ENCODE assay signal across 16 mouse cellular contexts in genomic region chr16:31755053-31755452, GRCm38 (mm10).
DNase-seq lines count a peak whose midpoint lies in the region; ATAC-seq lines count a peak whose summit lies in the region.
"Had no signal": no experiment of that assay in that cellular context is flagged by ENCODE, and none has a peak within 500 bp of the region (broad histone marks: within the 10 kb centered on the region; RNA-seq: fewer than 3 reads in every experiment).

No protein-coding gene starts in this region.

- 88% methylated on average over 1 of the region's 1 CpGs for WGBS in forebrain, embryonic 16.5 days
- 96% methylated on average over 1 of the region's 1 CpGs for WGBS in forebrain, embryonic 12.5 days
- WGBS in midbrain, embryonic 14.5 days, result 93% methylated on average over 1 of the region's 1 CpGs
- 96% methylated on average over 1 of the region's 1 CpGs for WGBS in midbrain, embryonic 13.5 days
- WGBS in macrophage (ENCODE audit: missing documents), result 23% methylated on average over 1 of the region's 1 CpGs

- H3K4me3 ChIP-seq in forebrain, embryonic 16.5 days (replicated peaks; ENCODE audit: low read length), result peak overlapping the region; percentile 24
- H3K4me3 ChIP-seq in forebrain, embryonic 12.5 days (replicated peaks), result no peak overlapping the region
- 0 out of 2 replicates have a peak overlapping the region, but pooled peaks have one; percentile 8 for H3K4me3 ChIP-seq in midbrain, embryonic 14.5 days (replicated peaks; ENCODE audit: low read depth, low read length)
- H3K4me3 ChIP-seq in midbrain, embryonic 13.5 days (replicated peaks), result no peak overlapping the region
- H3K4me3 ChIP-seq in macrophage (ENCODE audit: inconsistent target), result no peak overlapping the region
- H3K4me3 ChIP-seq: embryonic facial prominence, embryonic 15.5 days; limb, embryonic 10.5 days; liver, embryonic 12.5 days; neural tube, embryonic 12.5 days had no signal

- peak overlapping the region; percentile 83 for H3K27ac ChIP-seq in forebrain, embryonic 16.5 days (ENCODE audit: low read length)
- H3K27ac ChIP-seq in forebrain, embryonic 12.5 days, result no peak overlapping the region
- no peak overlapping the region; the same call in 1 of the 2 replicates for H3K27ac ChIP-seq in midbrain, embryonic 14.5 days (replicated peaks; ENCODE audit: low read depth, low read length)
- H3K27ac ChIP-seq in midbrain, embryonic 13.5 days, result no peak overlapping the region
- H3K27ac ChIP-seq in macrophage, result peak overlapping the region; percentile 66
- H3K27ac ChIP-seq: embryonic facial prominence, embryonic 15.5 days; limb, embryonic 10.5 days; liver, embryonic 12.5 days; neural tube, embryonic 12.5 days had no signal

- peak overlapping the region; percentile 48 for H3K9ac ChIP-seq in forebrain, embryonic 16.5 days (replicated peaks; ENCODE audit: low read depth, low read length)
- H3K9ac ChIP-seq in forebrain, embryonic 12.5 days, result no peak overlapping the region
- no peak overlapping the region for H3K9ac ChIP-seq in midbrain, embryonic 14.5 days (replicated peaks; ENCODE audit: low read length)
- no peak overlapping the region for H3K9ac ChIP-seq in midbrain, embryonic 13.5 days (replicated peaks)
- H3K9ac ChIP-seq: embryonic facial prominence, embryonic 15.5 days; liver, embryonic 12.5 days; neural tube, embryonic 12.5 days had no signal

- H3K4me1 ChIP-seq in forebrain, embryonic 16.5 days (replicated peaks; ENCODE audit: control insufficient read depth, insufficient read depth, low read length), result peaks cover 7% of the 10 kb centered on the region
- H3K4me1 ChIP-seq in forebrain, embryonic 12.5 days, result peaks cover 11% of the 10 kb centered on the region
- no peaks in the 10 kb centered on the region for H3K4me1 ChIP-seq in midbrain, embryonic 14.5 days (ENCODE audit: control insufficient read depth, insufficient read depth, low read length)
- peaks cover 15% of the 10 kb centered on the region; the same call in 1 of the 2 replicates for H3K4me1 ChIP-seq in midbrain, embryonic 13.5 days (replicated peaks)
- H3K4me1 ChIP-seq: limb, embryonic 10.5 days; neural tube, embryonic 12.5 days had no signal

- DNase-seq in midbrain, embryonic 14.5 days, result no peak
- DNase-seq in yolk sac, embryonic 10.5 days (ENCODE audit: low spot score), result no peak
- no peak for DNase-seq in heart, adult 9 months (ENCODE audit: low spot score in 2 of 2)
- DNase-seq: adrenal gland, adult 2 months; gastrocnemius, postnatal 25 days; kidney, adult 8-10 months; kidney, postnatal 36 days had no signal

- H3K4me2 ChIP-seq in forebrain, embryonic 16.5 days (ENCODE audit: low read length), result peak overlapping the region; percentile 39
- H3K4me2 ChIP-seq in forebrain, embryonic 12.5 days, result no peak overlapping the region
- peak overlapping the region; percentile 24 for H3K4me2 ChIP-seq in midbrain, embryonic 14.5 days (ENCODE audit: low read length)
- no peak overlapping the region for H3K4me2 ChIP-seq in midbrain, embryonic 13.5 days (replicated peaks)
- H3K4me2 ChIP-seq: embryonic facial prominence, embryonic 15.5 days; heart, embryonic 11.5 days; liver, embryonic 12.5 days; neural tube, embryonic 12.5 days had no signal

- H3K27me3 ChIP-seq in forebrain, embryonic 16.5 days (replicated peaks; ENCODE audit: control insufficient read depth, insufficient read depth, low read length), result no peaks in the 10 kb centered on the region
- H3K27me3 ChIP-seq in forebrain, embryonic 12.5 days, result no peaks in the 10 kb centered on the region
- H3K27me3 ChIP-seq in midbrain, embryonic 14.5 days (ENCODE audit: control insufficient read depth, insufficient read depth, low read length), result no peaks in the 10 kb centered on the region
- H3K27me3 ChIP-seq in midbrain, embryonic 13.5 days, result no peaks in the 10 kb centered on the region
- H3K27me3 ChIP-seq: embryonic facial prominence, embryonic 15.5 days; liver, embryonic 12.5 days; neural tube, embryonic 12.5 days had no signal

- no peaks in the 10 kb centered on the region for H3K9me3 ChIP-seq in forebrain, embryonic 16.5 days (ENCODE audit: control insufficient read depth, low read length)
- H3K9me3 ChIP-seq in forebrain, embryonic 12.5 days, result no peaks in the 10 kb centered on the region
- H3K9me3 ChIP-seq in midbrain, embryonic 14.5 days (ENCODE audit: control insufficient read depth, low read length), result no peaks in the 10 kb centered on the region
- no peaks in the 10 kb centered on the region for H3K9me3 ChIP-seq in midbrain, embryonic 13.5 days
- H3K9me3 ChIP-seq: embryonic facial prominence, embryonic 15.5 days; limb, embryonic 10.5 days; liver, embryonic 12.5 days; neural tube, embryonic 12.5 days had no signal

- no peak for ATAC-seq in forebrain, embryonic 16.5 days
- no peak for ATAC-seq in forebrain, embryonic 12.5 days (ENCODE audit: low FRiP score)
- ATAC-seq in midbrain, embryonic 14.5 days (ENCODE audit: low FRiP score, low TSS enrichment), result no peak
- no peak for ATAC-seq in midbrain, embryonic 13.5 days
- ATAC-seq: liver, embryonic 12.5 days had no signal

- peaks cover 49% of the 10 kb centered on the region for H3K79me2 ChIP-seq in macrophage (ENCODE audit: inconsistent target)

- H3K36me3 ChIP-seq in forebrain, embryonic 16.5 days (ENCODE audit: control insufficient read depth, insufficient read depth), result no peaks in the 10 kb centered on the region
- H3K36me3 ChIP-seq in forebrain, embryonic 12.5 days (replicated peaks), result no peaks in the 10 kb centered on the region
- H3K36me3 ChIP-seq in midbrain, embryonic 14.5 days (ENCODE audit: control insufficient read depth, insufficient read depth, low read length), result no peaks in the 10 kb centered on the region
- no peaks in the 10 kb centered on the region for H3K36me3 ChIP-seq in midbrain, embryonic 13.5 days
- H3K36me3 ChIP-seq in macrophage (ENCODE audit: inconsistent target), result no peaks in the 10 kb centered on the region
- H3K36me3 ChIP-seq: embryonic facial prominence, embryonic 15.5 days; neural tube, embryonic 12.5 days had no signal

Comparison
In these comparisons a context has a peak if more than half of its experiments do, and no peak if none do; other contexts are left out.
1. H3K27ac ChIP-seq: peak in forebrain, embryonic 16.5 days (single experiment) and macrophage (single experiment); none in forebrain, embryonic 12.5 days (single experiment), midbrain, embryonic 14.5 days (single experiment) and midbrain, embryonic 13.5 days (single experiment).
2. H3K4me2 ChIP-seq: peak in forebrain, embryonic 16.5 days (single experiment) and midbrain, embryonic 14.5 days (single experiment); none in forebrain, embryonic 12.5 days (single experiment) and midbrain, embryonic 13.5 days (single experiment).
3. H3K4me3 ChIP-seq: peak in forebrain, embryonic 16.5 days (single experiment) and midbrain, embryonic 14.5 days (single experiment); none in forebrain, embryonic 12.5 days (single experiment), midbrain, embryonic 13.5 days (single experiment) and macrophage (single experiment).